Mouse (Mus musculus) midbrain, embryonic 13.5 days (tissue): ENCODE measurements around the gene Itgb2. TPM values are rescaled to one million over a fixed set of nuclear protein-coding genes. Genes with fewer than 3 reads are reported as not detected.

Experiments
- ATAC-seq: fragments of 200-750 bp; cut with Nextera tagmentation; 2 replicates; pipeline ENCODE4 v1.8.0; 2017; ENCODE audit warnings: mild to moderate bottlenecking, moderate TSS enrichment, moderate library complexity
- H3K27ac ChIP-seq: fragments of 300-500 bp; sonication (generic); 2 replicates; pipeline ENCODE4 v1.5.1; 2015; ENCODE audit warnings: inconsistent platforms, mild to moderate bottlenecking, moderate library complexity
- H3K27me3 ChIP-seq: fragments of 300-500 bp; sonication (generic); 2 replicates; pipeline ENCODE4 v1.6.1; 2015; ENCODE audit warnings: mild to moderate bottlenecking, inconsistent platforms
- H3K36me3 ChIP-seq: fragments of 300-500 bp; sonication (generic); 2 replicates; pipeline ENCODE4 v1.6.1; 2015; ENCODE audit warnings: mild to moderate bottlenecking, inconsistent platforms
- H3K4me1 ChIP-seq: fragments of 300-500 bp; sonication (generic); replicated peaks from 2 replicates; pipeline ENCODE4 v1.6.1; 2015; ENCODE audit warnings: inconsistent platforms
- H3K4me2 ChIP-seq: fragments of 300-500 bp; sonication (generic); replicated peaks from 2 replicates; pipeline ENCODE4 v1.6.1; 2015; ENCODE audit warnings: moderate library complexity, mild to moderate bottlenecking, inconsistent platforms
- H3K4me3 ChIP-seq: fragments of 300-500 bp; sonication (generic); replicated peaks from 2 replicates; pipeline ENCODE4 v1.5.1; 2015; ENCODE audit warnings: mild to moderate bottlenecking, inconsistent platforms
- H3K9ac ChIP-seq: fragments of 300-500 bp; sonication (generic); replicated peaks from 2 replicates; pipeline ENCODE4 v1.6.1; 2015; ENCODE audit warnings: mild to moderate bottlenecking, inconsistent platforms
- H3K9me3 ChIP-seq: fragments of 300-500 bp; sonication (generic); 2 replicates; pipeline ENCODE4 v1.6.1; 2016; ENCODE audit warnings: mild to moderate bottlenecking, inconsistent platforms
- WGBS: fragments of 180-500 bp; shearing (Covaris S2); methylation state at CpG from one replicate; pipeline ENCODE4 v1.1.7; 2015; 5-methylcytosine and 5-hydroxymethylcytosine counted together
- polyA plus RNA-seq: library from polyadenylated mRNA; unstranded; fragments of >200 nt; fragmentation: Nextera tagmentation; extraction: Ambion mirVana; gene quantifications from 2 replicates; pipeline ENCODE4 v1.2.1, GENCODE M21; 2015

Gene Itgb2
- polyA plus RNA-seq, 1 experiment from 2014 or later = 0.87 TPM

- no peak for ATAC-seq
- Histone ChIP-seq H3K36me3 (peaks cover 82% of the 10 kb centered on the region), H3K27ac (no peak overlapping the region), H3K4me1 (0 out of 2 replicates have a peak, but pooled peaks cover 7% of the 10 kb centered on the region), H3K27me3 (no peaks in the 10 kb centered on the region), H3K4me2 (no peak overlapping the region), H3K4me3 (no peak overlapping the region), H3K9me3 (no peaks in the 10 kb centered on the region), H3K9ac (no peak overlapping the region)
- 92% methylated on average over 5 of the region's 5 CpGs for WGBS
Measured at GRCm38 (mm10) chr10:77506526-77506925, 23.5 kb upstream of the Itgb2 start.

GRCm38 (mm10) chr10:77506961-77507577 is 23.0 kb upstream of the Itgb2 start:
- ATAC-seq = no peak
- WGBS = 94% methylated on average over 13 of the region's 13 CpGs

GRCm38 (mm10) chr10:77507779-77508178 is 22.3 kb upstream of the Itgb2 start:
- no peaks in the 10 kb centered on the region for H3K9me3 ChIP-seq
- no peaks in the 10 kb centered on the region for H3K27me3 ChIP-seq
- H3K4me3 ChIP-seq = no peak overlapping the region
- 0 out of 2 replicates have a peak, but pooled peaks cover 7% of the 10 kb centered on the region for H3K4me1 ChIP-seq
- no peak overlapping the region for H3K9ac ChIP-seq
- WGBS = 87% methylated on average over 4 of the region's 4 CpGs
- no peak overlapping the region for H3K27ac ChIP-seq
- no peak overlapping the region for H3K4me2 ChIP-seq
- no peak for ATAC-seq
- H3K36me3 ChIP-seq = peaks cover 83% of the 10 kb centered on the region

More at GRCm38 (mm10) chr10:77506961-77507577, 23.0 kb upstream of the Itgb2 start:
- H3K4me1 ChIP-seq = 0 out of 2 replicates have a peak, but pooled peaks cover 7% of the 10 kb centered on the region
- no peaks in the 10 kb centered on the region for H3K9me3 ChIP-seq
- no peak overlapping the region for H3K27ac ChIP-seq
- 0 out of 2 replicates have a peak overlapping the region, but pooled peaks have one; percentile 23 for H3K9ac ChIP-seq
- no peak overlapping the region for H3K4me3 ChIP-seq
- no peaks in the 10 kb centered on the region for H3K27me3 ChIP-seq
- no peak overlapping the region for H3K4me2 ChIP-seq
- H3K36me3 ChIP-seq = peaks cover 82% of the 10 kb centered on the region

- Histone ChIP-seq H3K27ac (no peak overlapping the region), H3K9me3 (no peaks in the 10 kb centered on the region), H3K4me1 (0 out of 2 replicates have a peak, but pooled peaks cover 7% of the 10 kb centered on the region), H3K27me3 (no peaks in the 10 kb centered on the region), H3K4me2 (no peak overlapping the region), H3K36me3 (peaks cover 83% of the 10 kb centered on the region), H3K4me3 (no peak overlapping the region), H3K9ac (no peak overlapping the region)
- 92% methylated on average over 3 of the region's 3 CpGs for WGBS
- no peak for ATAC-seq
Measured at GRCm38 (mm10) chr10:77508744-77509143, 21.3 kb upstream of the Itgb2 start.

- Histone ChIP-seq H3K4me3 (no peak overlapping the region), H3K4me1 (peaks cover 14% of the 10 kb centered on the region)
- 39% methylated on average over 12 of the region's 12 CpGs for WGBS
Measured at GRCm38 (mm10) chr10:77509403-77510187, 20.5 kb upstream of the Itgb2 start.

GRCm38 (mm10) chr10:77510225-77510982 is 19.6 kb upstream of the Itgb2 start:
- no peaks in the 10 kb centered on the region for H3K27me3 ChIP-seq
- H3K4me2 ChIP-seq = no peak overlapping the region
- no peak overlapping the region for H3K4me3 ChIP-seq
- peaks cover 75% of the 10 kb centered on the region for H3K36me3 ChIP-seq
- no peak overlapping the region for H3K27ac ChIP-seq
- peaks cover 20% of the 10 kb centered on the region for H3K4me1 ChIP-seq
- 86% methylated on average over 15 of the region's 15 CpGs for WGBS
- ATAC-seq = no peak
- no peaks in the 10 kb centered on the region for H3K9me3 ChIP-seq
- no peak overlapping the region for H3K9ac ChIP-seq

More at GRCm38 (mm10) chr10:77509403-77510187, 20.5 kb upstream of the Itgb2 start:
- no peak overlapping the region for H3K27ac ChIP-seq
- peaks cover 82% of the 10 kb centered on the region for H3K36me3 ChIP-seq
- H3K9ac ChIP-seq = no peak overlapping the region
- H3K27me3 ChIP-seq = no peaks in the 10 kb centered on the region
- peak; percentile 86 for ATAC-seq
- H3K4me2 ChIP-seq = no peak overlapping the region
- H3K9me3 ChIP-seq = no peaks in the 10 kb centered on the region

GRCm38 (mm10) chr10:77515385-77516348 is 14.4 kb upstream of the Itgb2 start, which contains the start of gene Fam207a:
Gene Fam207a (minus strand): TSS chr10:77515785.
- WGBS = under 1% methylated on average over 74 of the region's 75 CpGs

GRCm38 (mm10) chr10:77516379-77516951 is 13.6 kb upstream of the Itgb2 start:
- peaks cover 26% of the 10 kb centered on the region for H3K36me3 ChIP-seq
- H3K27me3 ChIP-seq = no peaks in the 10 kb centered on the region
- ATAC-seq = no peak
- peak overlapping the region; percentile 98 for H3K4me3 ChIP-seq
- H3K9ac ChIP-seq = peak overlapping the region; percentile 96
- peak overlapping the region; percentile 84 for H3K27ac ChIP-seq
- peaks cover 26% of the 10 kb centered on the region for H3K4me1 ChIP-seq
- no peaks in the 10 kb centered on the region for H3K9me3 ChIP-seq
- H3K4me2 ChIP-seq = peak overlapping the region; percentile 97
- WGBS = 44% methylated on average over 14 of the region's 14 CpGs

More at GRCm38 (mm10) chr10:77515385-77516348, 14.4 kb upstream of the Itgb2 start, which contains the start of gene Fam207a:
- Histone ChIP-seq H3K9me3 (no peaks in the 10 kb centered on the region), H3K4me2 (peak within 1 kb of the TSS; percentile 97), H3K4me3 (peak within 1 kb of the TSS; percentile 98), H3K27me3 (no peaks in the 10 kb centered on the region), H3K36me3 (peaks cover 34% of the 10 kb centered on the region), H3K9ac (peak within 1 kb of the TSS; percentile 96), H3K27ac (peak within 1 kb of the TSS; percentile 84), H3K4me1 (peaks cover 26% of the 10 kb centered on the region)
- ATAC-seq = peak; percentile 94

GRCm38 (mm10) chr10:77517066-77517620 is 12.9 kb upstream of the Itgb2 start:
- Histone ChIP-seq H3K9me3 (no peaks in the 10 kb centered on the region), H3K4me1 (peaks cover 29% of the 10 kb centered on the region), H3K4me3 (no peak overlapping the region), H3K27ac (no peak overlapping the region), H3K4me2 (no peak overlapping the region), H3K27me3 (no peaks in the 10 kb centered on the region), H3K36me3 (peaks cover 20% of the 10 kb centered on the region), H3K9ac (no peak overlapping the region)
- 22% methylated on average over 20 of the region's 20 CpGs for WGBS
- ATAC-seq = no peak

- Histone ChIP-seq H3K27me3 (no peaks in the 10 kb centered on the region), H3K9ac (no peak overlapping the region), H3K4me2 (no peak overlapping the region), H3K4me3 (no peak overlapping the region), H3K36me3 (peaks cover 13% of the 10 kb centered on the region), H3K4me1 (peaks cover 34% of the 10 kb centered on the region), H3K9me3 (no peaks in the 10 kb centered on the region), H3K27ac (no peak overlapping the region)
- ATAC-seq = no peak
- 94% methylated on average over 5 of the region's 5 CpGs for WGBS
Measured at GRCm38 (mm10) chr10:77517801-77518200, 12.3 kb upstream of the Itgb2 start.
